Mouse (Mus musculus): ENCODE results near the gene Rbfox2. TPM values are rescaled to one million over a fixed set of nuclear protein-coding genes. Genes with fewer than 3 reads are reported as not detected.
"Not testable (repeated sequence)": the region's sequence is repeated elsewhere in the genome, so short reads cannot be mapped to it uniquely, and the experiment has no call there.

The Rbfox2 gene
- total RNA-seq, 2 experiments from 2014 or later: 44.2 to 63.3 TPM

GRCm38 (mm10) chr15:77278825-77279224 is 28.0 kb downstream of the Rbfox2 start:
- DNase-seq: peak in 1 of 2 experiments; percentile 51
- intact Hi-C loops (cut with DNase I): loop anchor here (5.0 kb wide), 1 partner anchor 58 kb away; no protein-coding TSS in a partner anchor

GRCm38 (mm10) chr15:77276838-77277725 is 29.7 kb downstream of the Rbfox2 start:
- no peak for DNase-seq
- intact Hi-C loops (cut with DNase I): loop anchor here (5.0 kb wide), 1 partner anchor 60 kb away; no protein-coding TSS in a partner anchor

- intact Hi-C loops (cut with DNase I): loop anchor here (5.0 kb wide), 1 partner anchor 61 kb away; no protein-coding TSS in a partner anchor
- no peak for DNase-seq
Observed at GRCm38 (mm10) chr15:77276300-77276699, 30.5 kb downstream of the Rbfox2 start.

GRCm38 (mm10) chr15:77275572-77275971 is 31.2 kb downstream of the Rbfox2 start:
- DNase-seq: no peak
- intact Hi-C loops (cut with DNase I): loop anchor here (5.0 kb wide), 1 partner anchor 62 kb away; no protein-coding TSS in a partner anchor

DNA sequence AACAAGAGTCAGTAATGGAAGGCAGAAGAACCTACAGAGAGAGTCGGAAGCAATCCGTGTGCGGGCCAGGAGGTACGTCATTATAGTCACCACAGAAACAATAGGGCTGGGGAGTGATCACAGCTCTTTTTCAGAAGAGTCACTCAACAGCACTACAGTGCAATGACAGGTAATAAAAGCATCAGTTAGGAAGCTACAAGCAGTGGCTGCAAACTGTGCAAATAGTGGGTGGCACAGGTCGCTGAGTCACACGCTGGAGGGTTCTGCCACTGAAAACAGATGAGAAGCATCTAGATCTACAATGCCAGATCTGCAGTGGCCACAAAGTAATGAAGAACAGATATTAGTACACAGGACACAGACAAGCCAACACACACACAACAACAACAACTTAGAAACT is 32.9 kb downstream of the Rbfox2 start:
- intact Hi-C loops (cut with DNase I): no loop called here
- no peak for DNase-seq

DNA sequence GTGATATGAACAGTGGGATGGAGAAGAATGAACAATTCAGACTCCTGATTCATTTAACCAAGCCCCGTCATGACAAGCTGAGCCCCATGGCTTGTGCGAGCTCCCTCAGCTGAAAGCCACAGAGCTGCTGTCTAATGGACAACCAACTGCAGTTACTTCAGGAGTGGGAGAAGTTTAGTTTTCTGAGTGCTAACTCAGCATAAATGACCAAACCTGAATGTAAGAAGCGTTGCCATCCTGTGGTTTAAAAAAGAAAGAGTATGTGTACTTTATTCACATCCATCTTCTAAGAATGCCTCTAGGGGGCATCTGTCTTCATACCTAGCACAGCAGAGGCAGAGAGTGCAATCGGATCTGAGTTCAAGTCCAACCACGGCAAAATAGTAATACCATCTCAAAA is 35.5 kb downstream of the Rbfox2 start:
- no peak for DNase-seq
- intact Hi-C loops (cut with DNase I): no loop called here

GRCm38 (mm10) chr15:77269496-77269895 is 37.3 kb downstream of the Rbfox2 start:
- intact Hi-C loops (cut with DNase I): not testable (repeated sequence)
- peak in 1 of 2 experiments; percentile 17 for DNase-seq

DNA sequence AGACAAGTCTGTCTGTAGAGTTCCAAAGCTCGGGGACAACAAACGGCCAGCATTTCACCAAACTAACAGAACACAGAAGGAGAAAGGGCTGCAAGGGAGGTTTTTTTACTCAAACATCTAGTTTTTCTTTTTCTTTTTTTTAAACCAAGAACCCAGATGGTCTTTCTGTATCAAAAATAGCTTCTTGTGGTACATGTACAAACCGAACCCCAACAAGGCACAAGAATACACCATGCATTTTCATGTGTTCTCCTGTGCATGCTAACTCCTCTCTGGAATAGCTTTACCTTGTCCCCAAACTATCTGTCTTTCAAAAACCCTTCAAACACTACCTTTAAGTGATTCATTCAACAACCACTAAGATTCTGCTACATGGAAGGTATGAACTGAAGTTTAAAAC is 38.4 kb downstream of the Rbfox2 start:
- no peak for DNase-seq
- intact Hi-C loops (cut with DNase I): no loop called here

- DNase-seq: no peak
- intact Hi-C loops (cut with DNase I): no loop called here
Observed at GRCm38 (mm10) chr15:77265318-77265717, 41.5 kb downstream of the Rbfox2 start.

- intact Hi-C loops (cut with DNase I): no loop called here
Observed at GRCm38 (mm10) chr15:77264314-77264713, 42.5 kb downstream of the Rbfox2 start.

GRCm38 (mm10) chr15:77262782-77263181 is 44.0 kb downstream of the Rbfox2 start:
- no peak for DNase-seq
- intact Hi-C loops (cut with DNase I): no loop called here

More at GRCm38 (mm10) chr15:77264314-77264713, 42.5 kb downstream of the Rbfox2 start:
- DNase-seq: no peak

DNA sequence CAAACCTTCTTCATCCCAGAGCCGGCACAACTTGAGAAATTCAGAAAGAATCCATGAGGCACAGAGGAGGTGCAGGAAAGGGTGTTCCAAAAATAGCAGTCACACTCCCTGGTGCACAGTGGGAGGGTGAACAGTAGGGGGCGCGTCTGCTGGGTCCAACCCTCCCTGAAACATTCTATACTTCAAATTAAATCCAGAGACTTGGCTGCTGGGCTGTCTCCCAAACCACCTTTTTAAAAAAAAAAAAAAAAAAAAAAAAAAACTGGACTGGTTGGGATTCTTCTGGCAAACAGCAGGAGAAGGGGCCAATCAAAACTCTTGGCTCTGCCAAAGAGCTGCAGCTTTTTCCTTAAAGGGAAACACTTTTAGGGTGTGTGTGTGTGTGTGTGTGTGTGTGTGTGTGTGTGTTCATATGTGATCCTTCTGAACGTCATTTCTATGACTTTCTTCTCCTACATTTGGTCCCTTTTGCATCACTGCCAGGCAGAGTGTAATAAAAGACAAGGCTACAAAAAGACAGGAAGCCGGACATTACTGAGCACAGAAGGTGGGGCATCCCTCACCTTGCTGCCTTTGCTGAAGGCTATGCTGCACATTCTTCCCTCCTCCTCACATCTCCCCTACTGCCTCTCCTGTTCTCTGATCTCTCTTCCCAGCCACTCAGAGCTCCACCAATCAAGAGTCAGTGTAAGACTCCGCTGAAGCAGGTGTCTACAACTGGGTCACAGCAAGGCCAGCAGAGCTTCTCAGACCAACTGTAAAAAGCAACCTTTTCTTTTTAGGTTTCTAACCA is 49.2 kb downstream of the Rbfox2 start:
- intact Hi-C loops (cut with DNase I): no loop called here
- DNase-seq: peak; percentile 52 to 62

DNA sequence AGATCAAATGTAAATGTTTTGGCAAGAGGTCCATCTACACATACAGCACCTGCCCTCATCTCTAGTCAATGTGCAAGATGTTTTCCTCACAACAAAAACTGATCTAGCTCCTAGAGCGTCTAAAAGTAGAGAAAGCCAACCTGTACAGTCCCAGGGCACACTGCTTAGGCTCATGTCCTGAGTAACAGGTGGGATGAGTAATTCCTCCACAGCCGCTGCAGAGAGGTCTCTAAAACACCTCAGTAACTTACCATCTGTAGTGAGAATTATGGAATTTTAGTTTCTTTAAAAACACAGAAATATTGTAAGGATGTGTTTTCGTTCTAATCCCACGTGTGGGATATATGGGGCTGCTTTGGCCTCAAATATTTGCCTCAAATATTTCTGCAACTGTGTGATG is 50.0 kb downstream of the Rbfox2 start:
- no peak for DNase-seq
- intact Hi-C loops (cut with DNase I): no loop called here

DNA sequence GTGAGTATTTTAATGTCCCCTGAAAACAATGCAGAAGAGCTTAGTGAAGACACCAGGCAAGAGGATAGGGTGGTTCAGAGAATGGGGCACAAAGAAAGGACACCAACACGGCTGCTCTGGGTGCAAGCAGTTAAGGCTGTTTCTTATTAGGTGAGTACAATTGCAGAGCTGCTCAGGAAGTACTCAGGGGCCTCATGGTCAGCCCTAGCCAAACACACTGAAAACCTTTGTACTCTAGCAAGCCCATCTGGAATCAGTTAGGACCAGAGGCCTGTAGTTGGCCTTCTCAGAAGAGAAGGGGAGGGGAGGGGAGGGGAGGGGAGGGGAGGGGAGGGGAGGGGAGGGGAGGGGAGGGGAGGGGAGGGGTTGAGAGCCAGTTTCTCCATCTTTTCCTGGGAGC is 52.2 kb downstream of the Rbfox2 start:
- intact Hi-C loops (cut with DNase I): no loop called here
- no peak for DNase-seq

GRCm38 (mm10) chr15:77254128-77254527 is 52.7 kb downstream of the Rbfox2 start:
- intact Hi-C loops (cut with DNase I): no loop called here
- peak in 1 of 2 experiments; percentile 19 for DNase-seq

DNA sequence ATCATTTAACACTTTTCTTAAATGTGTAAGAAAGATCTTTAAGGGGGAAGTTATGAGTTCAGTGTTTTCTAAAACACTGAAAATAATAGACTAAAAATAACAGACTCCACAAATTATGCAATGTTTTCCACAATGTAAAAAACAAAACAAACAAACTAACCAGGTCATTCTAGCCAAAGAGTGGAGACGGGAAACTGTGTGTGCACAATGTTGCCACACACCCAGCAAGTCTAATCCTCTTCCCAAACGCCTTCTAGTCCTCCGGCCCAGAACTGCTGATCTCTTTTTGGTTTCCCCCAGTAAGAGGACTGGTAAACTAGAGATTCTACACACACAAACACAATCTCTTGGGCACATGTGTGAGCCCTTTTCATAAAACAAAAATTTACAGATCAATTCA is 55.1 kb downstream of the Rbfox2 start:
- intact Hi-C loops (cut with DNase I): no loop called here
- no peak for DNase-seq

GRCm38 (mm10) chr15:77250806-77251205 is 56.0 kb downstream of the Rbfox2 start:
- intact Hi-C loops (cut with DNase I): no loop called here
- no peak for DNase-seq

GRCm38 (mm10) chr15:77249421-77249820 is 57.4 kb downstream of the Rbfox2 start:
- DNase-seq: no peak
- intact Hi-C loops (cut with DNase I): no loop called here

GRCm38 (mm10) chr15:77245418-77246365 is 61.1 kb downstream of the Rbfox2 start:
- DNase-seq: peak in 1 of 2 experiments; percentile 19
- intact Hi-C loops (cut with DNase I): no loop called here

DNA sequence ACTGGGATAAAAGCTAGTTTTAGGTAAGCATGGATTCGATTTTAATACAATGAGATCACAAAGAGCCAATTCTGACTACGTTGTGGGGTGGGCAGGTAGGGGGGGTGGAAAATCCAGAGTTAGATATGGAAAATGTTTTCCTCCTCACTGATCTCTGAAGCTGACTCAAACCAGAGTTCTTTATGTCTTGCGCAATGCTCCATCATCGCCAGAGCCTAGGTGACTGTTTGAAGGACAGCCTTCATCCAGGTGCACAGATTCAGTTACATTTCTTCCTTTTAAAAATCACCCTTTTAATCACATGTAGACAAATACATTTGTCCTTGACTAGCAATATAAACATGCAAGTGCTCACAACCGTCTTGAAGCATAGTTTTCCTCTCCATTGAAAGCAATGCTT is 62.2 kb downstream of the Rbfox2 start:
- DNase-seq: no peak
- intact Hi-C loops (cut with DNase I): no loop called here
